Mouse (Mus musculus) kidney, postnatal 4 days (tissue): ENCODE results near the gene Aspscr1.
A peak's percentile ranks its signal among the peaks of the same experiment; 100 is the strongest.

ENCODE experiments used
- DNase-seq, 2 experiments: peaks; one replicate each; pipeline ENCODE4 v3.0.0; 2021; ENCODE audit warnings: mixed read lengths in 2 of 2

Aspscr1 gene

GRCm38 (mm10) chr11:120672687-120673593, at the start of gene Aspscr1:
Gene Aspscr1 (plus strand): TSS chr11:120672973.
- DNase-seq, result peak; percentile 98 to 99

- peak; percentile 82 to 89 for DNase-seq
Measured at GRCm38 (mm10) chr11:120623961-120624679, 48.7 kb upstream of the Aspscr1 start.

GRCm38 (mm10) chr11:120624680-120625111, 48.1 kb upstream of the Aspscr1 start:
- DNase-seq, result peak; percentile 90 to 94

GRCm38 (mm10) chr11:120625152-120625775, 47.5 kb upstream of the Aspscr1 start, which contains the start of gene Sirt7:
Gene Sirt7 (minus strand): TSS chr11:120625240.
- DNase-seq, result no peak

GRCm38 (mm10) chr11:120626785-120627467, 45.8 kb upstream of the Aspscr1 start:
- DNase-seq, result no peak

GRCm38 (mm10) chr11:120627468-120628300, 45.1 kb upstream of the Aspscr1 start:
- no peak for DNase-seq

GRCm38 (mm10) chr11:120628601-120629340, 44.0 kb upstream of the Aspscr1 start:
- no peak for DNase-seq

GRCm38 (mm10) chr11:120629341-120629730, 43.4 kb upstream of the Aspscr1 start:
- peak in 1 of 2 experiments; percentile 62 for DNase-seq

GRCm38 (mm10) chr11:120629911-120630310, 42.9 kb upstream of the Aspscr1 start:
- peak; percentile 63 to 72 for DNase-seq

GRCm38 (mm10) chr11:120630401-120630871, 42.3 kb upstream of the Aspscr1 start:
- peak; percentile 57 to 70 for DNase-seq

GRCm38 (mm10) chr11:120630881-120631725, 41.7 kb upstream of the Aspscr1 start:
- DNase-seq, result peak in 1 of 2 experiments; percentile 52

GRCm38 (mm10) chr11:120631726-120632448, 40.9 kb upstream of the Aspscr1 start:
- DNase-seq, result no peak

GRCm38 (mm10) chr11:120632559-120633519, 39.9 kb upstream of the Aspscr1 start:
- peak; percentile 76 to 86 for DNase-seq

- peak; percentile 94 to 97 for DNase-seq
Measured at GRCm38 (mm10) chr11:120633520-120634343, 39.0 kb upstream of the Aspscr1 start, which contains the start of gene Mafg. Gene Mafg (minus strand): TSS chr11:120633600.

- DNase-seq, result no peak
Measured at GRCm38 (mm10) chr11:120634810-120635209, 38.0 kb upstream of the Aspscr1 start.

- no peak for DNase-seq
Measured at GRCm38 (mm10) chr11:120641255-120641654, 31.5 kb upstream of the Aspscr1 start.

GRCm38 (mm10) chr11:120641869-120642268, 30.9 kb upstream of the Aspscr1 start:
- no peak for DNase-seq
